Mouse (Mus musculus) liver (tissue): ENCODE measurements at regions not wholly inside any gene's neighbourhood (a gene's known extent, or its start where the extent isn't known, plus 50 kb on each side); places are given as distances from the start of the nearest gene placed in this dataset.
A peak's percentile ranks its signal among the peaks of the same experiment; 100 is the strongest.

Experiments
- DNase-seq: peaks from one replicate; pipeline ENCODE4 v3.0.0-alpha.2; 2020; ENCODE audit warnings: mixed read lengths

GRCm38 (mm10) chr14:64511300-64511699 lies 407.2 kb downstream of the Prss52 start:
- no peak for DNase-seq

GRCm38 (mm10) chr14:64512726-64513125 lies 408.6 kb downstream of the Prss52 start:
- no peak for DNase-seq

- no peak for DNase-seq
These were observed 413.6 kb downstream of the Prss52 start for GRCm38 (mm10) chr14:64517584-64518195.

GRCm38 (mm10) chr14:64524641-64525040 lies 420.6 kb downstream of the Prss52 start:
- no peak for DNase-seq

GRCm38 (mm10) chr14:64525302-64526078 lies 421.4 kb downstream of the Prss52 start:
- DNase-seq = no peak

GRCm38 (mm10) chr14:64530541-64530940 lies 426.5 kb downstream of the Prss52 start:
- no peak for DNase-seq

- DNase-seq = no peak
These were observed 427.3 kb downstream of the Prss52 start for GRCm38 (mm10) chr14:64531221-64531949.

GRCm38 (mm10) chr14:64532351-64532750 lies 428.3 kb downstream of the Prss52 start:
- no peak for DNase-seq

GRCm38 (mm10) chr14:64533591-64534151 lies 429.6 kb downstream of the Prss52 start:
- no peak for DNase-seq

- DNase-seq = no peak
These were observed 430.1 kb downstream of the Prss52 start for GRCm38 (mm10) chr14:64534194-64534593.

- DNase-seq = no peak
These were observed 435.4 kb downstream of the Prss52 start for GRCm38 (mm10) chr14:64539436-64539835.

GRCm38 (mm10) chr14:64545056-64545455 lies 441.0 kb downstream of the Prss52 start:
- DNase-seq = no peak

- DNase-seq = peak; percentile 44
These were observed 442.7 kb downstream of the Prss52 start for GRCm38 (mm10) chr14:64546787-64547186.

- no peak for DNase-seq
These were observed 448.9 kb downstream of the Prss52 start for GRCm38 (mm10) chr14:64552951-64553350.

GRCm38 (mm10) chr14:64556042-64556441 lies 452.0 kb downstream of the Prss52 start:
- no peak for DNase-seq

- no peak for DNase-seq
These were observed 453.4 kb downstream of the Prss52 start for GRCm38 (mm10) chr14:64557453-64557852.

GRCm38 (mm10) chr14:64568689-64569088 lies 464.6 kb downstream of the Prss52 start:
- DNase-seq = peak; percentile 23

- DNase-seq = no peak
These were observed 466.9 kb downstream of the Prss52 start for GRCm38 (mm10) chr14:64570951-64571350.

- DNase-seq = no peak
These were observed 468.7 kb downstream of the Prss52 start for GRCm38 (mm10) chr14:64572756-64573155.

GRCm38 (mm10) chr14:64573773-64574172 lies 469.7 kb downstream of the Prss52 start:
- no peak for DNase-seq

- no peak for DNase-seq
These were observed 470.2 kb downstream of the Prss52 start for GRCm38 (mm10) chr14:64574277-64574676.

GRCm38 (mm10) chr14:64574773-64575172 lies 470.7 kb downstream of the Prss52 start:
- DNase-seq = no peak

GRCm38 (mm10) chr14:64575954-64576353 lies 471.9 kb downstream of the Prss52 start:
- no peak for DNase-seq
